Mouse (Mus musculus) lung, embryonic 16.5 days (tissue): ENCODE data around the gene Cobl. TPM values are rescaled to one million over a fixed set of nuclear protein-coding genes. Genes with fewer than 3 reads are reported as not detected.

Experiments used
- ATAC-seq: fragments of 200-750 bp; cut with Nextera tagmentation; 2 replicates; pipeline ENCODE4 v1.8.0; 2017; ENCODE audit warnings: low read depth, mild to moderate bottlenecking, moderate library complexity
- H3K27ac ChIP-seq: fragments of 300-500 bp; sonication (generic); 2 replicates; pipeline ENCODE4 v1.5.1; 2014; ENCODE audit warnings: mild to moderate bottlenecking, control low read depth, low read length
- H3K27me3 ChIP-seq: fragments of 300-500 bp; sonication (generic); 2 replicates; pipeline ENCODE4 v1.6.1; 2014; ENCODE audit warnings: low read depth, low read length, mixed read lengths; ENCODE audit not compliant: control insufficient read depth, insufficient read depth
- H3K36me3 ChIP-seq: fragments of 300-500 bp; sonication (generic); 2 replicates; pipeline ENCODE4 v1.6.1; 2014; ENCODE audit warnings: low read length; ENCODE audit not compliant: control insufficient read depth, insufficient read depth
- H3K4me1 ChIP-seq: fragments of 300-500 bp; sonication (generic); replicated peaks from 2 replicates; pipeline ENCODE4 v1.6.1; 2014; ENCODE audit warnings: low read length, mixed read lengths; ENCODE audit not compliant: control insufficient read depth, insufficient read depth
- H3K4me2 ChIP-seq: fragments of 300-500 bp; sonication (generic); 2 replicates; pipeline ENCODE4 v1.6.1; 2014; ENCODE audit warnings: low read depth, low read length, control low read depth
- H3K4me3 ChIP-seq: fragments of 300-500 bp; sonication (generic); 2 replicates; pipeline ENCODE4 v1.5.1; 2014; ENCODE audit warnings: mild to moderate bottlenecking, low read length, control low read depth
- H3K9ac ChIP-seq: fragments of 300-500 bp; sonication (generic); 2 replicates; pipeline ENCODE4 v1.6.1; 2014; ENCODE audit warnings: low read length, control low read depth
- H3K9me3 ChIP-seq: fragments of 300-500 bp; sonication (generic); 2 replicates; pipeline ENCODE4 v1.6.1; 2016; ENCODE audit warnings: low read length; ENCODE audit not compliant: control insufficient read depth
- WGBS: fragments of 180-500 bp; shearing (Covaris S2); extraction: QIAGEN DNeasy Blood & Tissue Kit; methylation state at CpG from one replicate; pipeline ENCODE4 v1.1.7; 2014; 5-methylcytosine and 5-hydroxymethylcytosine counted together
- polyA plus RNA-seq: library from polyadenylated mRNA; unstranded; fragments of >200 nt; fragmentation: Nextera tagmentation; extraction: Ambion mirVana; gene quantifications from 2 replicates; pipeline ENCODE4 v1.2.1, GENCODE M21; 2015

Cobl gene
- polyA plus RNA-seq, 1 experiment from 2014 or later = 12.4 TPM

DNA sequence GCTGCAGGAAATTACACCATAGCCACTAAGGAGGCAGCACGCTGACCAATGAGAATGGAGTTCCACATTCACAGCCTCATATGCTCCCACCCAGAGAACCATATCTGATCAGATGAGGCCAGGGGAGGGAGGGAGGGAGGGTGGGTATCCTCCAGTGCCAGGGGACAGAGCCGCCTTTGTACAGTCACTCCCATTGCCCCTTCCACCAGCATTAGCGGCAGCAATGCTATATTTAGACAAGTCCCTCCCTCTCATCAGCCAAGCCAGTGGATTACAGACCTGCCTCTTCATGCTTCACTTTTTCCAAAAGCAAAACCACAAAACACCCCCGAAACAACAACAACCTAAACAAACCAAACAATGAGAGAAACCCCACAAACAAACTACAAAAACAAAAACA, 30.2 kb downstream of the Cobl start:
- Histone ChIP-seq H3K4me2 (no peak overlapping the region), H3K27me3 (no peaks in the 10 kb centered on the region), H3K9me3 (no peaks in the 10 kb centered on the region), H3K4me3 (no peak overlapping the region), H3K9ac (no peak overlapping the region), H3K27ac (no peak overlapping the region), H3K4me1 (peaks cover 28% of the 10 kb centered on the region), H3K36me3 (no peaks in the 10 kb centered on the region)
- no peak; the same call in 1 of the 2 replicates for ATAC-seq
- 42% methylated on average over 4 of the region's 4 CpGs for WGBS

DNA sequence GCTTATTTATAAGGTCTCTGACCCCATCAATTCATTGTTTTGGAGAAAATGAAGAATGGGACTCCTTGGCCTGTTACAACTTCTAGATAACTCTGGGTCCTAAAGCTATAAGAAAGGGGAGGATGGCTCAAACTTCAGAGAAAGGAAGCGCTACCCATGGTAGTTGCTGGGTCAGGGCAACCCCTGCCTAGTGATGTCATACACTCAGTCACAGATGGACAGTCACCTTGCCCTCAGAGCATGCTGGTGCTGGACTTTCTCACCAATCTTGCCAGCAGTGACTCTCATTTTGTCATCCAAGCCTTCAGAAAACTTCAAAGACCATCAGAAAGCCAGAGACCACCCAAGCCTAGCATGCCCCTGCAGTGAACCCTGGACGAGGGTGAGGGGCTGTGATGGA, 32.8 kb downstream of the Cobl start:
- H3K4me2 ChIP-seq = no peak overlapping the region
- 79% methylated on average over 2 of the region's 2 CpGs for WGBS
- no peak overlapping the region for H3K9ac ChIP-seq
- H3K9me3 ChIP-seq = no peaks in the 10 kb centered on the region
- H3K4me3 ChIP-seq = no peak overlapping the region
- no peaks in the 10 kb centered on the region for H3K36me3 ChIP-seq
- H3K27ac ChIP-seq = no peak overlapping the region
- H3K4me1 ChIP-seq = peaks cover 32% of the 10 kb centered on the region
- ATAC-seq = no peak
- no peaks in the 10 kb centered on the region for H3K27me3 ChIP-seq

DNA sequence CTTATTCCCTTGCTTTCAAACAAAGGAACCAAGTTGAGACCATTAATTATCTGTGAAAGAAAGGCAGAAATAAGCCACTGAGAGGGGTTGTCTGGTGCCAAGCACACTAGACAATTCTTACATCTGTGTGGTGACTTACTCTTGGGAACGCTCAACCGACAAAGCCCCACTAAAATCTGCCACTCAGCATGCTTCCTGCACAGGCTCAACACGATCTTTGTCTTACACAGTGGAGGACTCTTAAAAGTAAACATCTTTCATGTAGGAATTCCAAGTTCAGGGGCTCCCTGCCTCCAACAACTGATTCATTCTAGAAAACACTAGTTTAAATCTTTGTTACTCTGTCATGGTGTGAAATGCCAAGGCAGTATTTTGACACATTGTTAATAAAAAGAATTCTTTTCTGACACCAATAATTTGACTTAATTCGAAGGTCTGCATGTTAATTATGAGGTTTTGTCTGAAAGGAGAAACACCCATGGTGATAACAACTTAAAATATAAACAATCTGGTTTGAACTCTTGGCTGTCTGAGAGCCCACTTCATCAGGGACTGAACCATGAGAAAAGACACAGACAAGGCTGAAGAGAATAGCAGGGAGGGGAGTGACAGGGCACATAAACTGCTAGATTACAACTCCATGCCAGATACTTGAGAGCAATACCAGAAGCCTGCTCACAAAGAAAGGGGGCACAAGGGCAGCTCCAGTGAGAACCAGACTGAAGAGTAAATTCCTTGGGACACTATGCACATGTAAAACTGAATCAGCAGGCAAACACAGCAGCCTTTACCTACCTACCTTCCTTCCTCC, 34.3 kb downstream of the Cobl start:
- 4% methylated on average over 4 of the region's 4 CpGs for WGBS

DNA sequence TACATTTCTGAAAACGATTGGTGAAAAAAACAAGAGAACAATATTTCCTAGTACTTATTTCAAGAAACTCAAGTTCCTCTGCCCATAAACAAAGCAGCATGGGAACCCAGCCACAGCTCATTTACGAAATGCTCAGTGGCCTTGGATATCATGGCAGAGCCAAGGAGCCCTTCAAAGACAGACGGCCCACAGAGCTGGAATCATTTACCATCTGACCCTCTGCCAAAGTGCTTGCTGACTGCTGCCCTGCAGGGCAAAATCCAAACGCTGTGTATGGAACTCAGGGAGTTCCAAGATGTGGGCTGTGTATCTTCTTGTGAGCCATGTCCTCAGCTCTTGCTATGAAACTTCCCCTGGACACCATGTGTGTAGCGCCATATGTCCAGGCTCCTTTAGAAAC, 38.0 kb downstream of the Cobl start:
- Histone ChIP-seq H3K36me3 (no peaks in the 10 kb centered on the region), H3K27ac (no peak overlapping the region), H3K4me2 (no peak overlapping the region), H3K4me1 (peaks cover 31% of the 10 kb centered on the region), H3K4me3 (no peak overlapping the region), H3K9me3 (no peaks in the 10 kb centered on the region), H3K27me3 (no peaks in the 10 kb centered on the region), H3K9ac (no peak overlapping the region)
- WGBS = 65% methylated on average over 5 of the region's 5 CpGs
- ATAC-seq = no peak

More for the DNA sequence above, 34.3 kb downstream of the Cobl start:
- Histone ChIP-seq H3K4me1 (peaks cover 34% of the 10 kb centered on the region), H3K9ac (no peak overlapping the region), H3K4me2 (no peak overlapping the region), H3K36me3 (no peaks in the 10 kb centered on the region), H3K4me3 (no peak overlapping the region), H3K27ac (peak overlapping the region; percentile 88), H3K9me3 (no peaks in the 10 kb centered on the region), H3K27me3 (no peaks in the 10 kb centered on the region)
- peak; percentile 88 for ATAC-seq

DNA sequence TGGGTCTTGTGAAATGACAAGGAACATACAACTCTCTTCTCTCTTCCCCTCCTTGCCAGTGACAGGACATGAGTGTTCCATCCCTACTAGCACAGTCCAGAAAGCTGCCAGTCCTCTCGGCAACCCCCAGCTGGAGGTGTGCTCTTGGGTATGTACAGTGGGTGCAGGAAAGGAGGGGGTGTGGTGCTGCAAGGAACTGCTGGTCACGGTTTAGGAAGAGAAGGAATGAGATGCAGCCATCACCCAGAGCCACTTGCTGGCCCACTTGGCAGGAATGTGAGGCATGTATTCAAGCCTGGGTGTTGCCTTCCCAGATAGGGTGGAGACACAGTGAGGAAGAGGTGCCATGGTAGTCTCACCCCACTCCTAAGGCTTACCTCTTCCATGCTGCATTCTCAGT, 40.6 kb downstream of the Cobl start:
- H3K36me3 ChIP-seq = no peaks in the 10 kb centered on the region

DNA sequence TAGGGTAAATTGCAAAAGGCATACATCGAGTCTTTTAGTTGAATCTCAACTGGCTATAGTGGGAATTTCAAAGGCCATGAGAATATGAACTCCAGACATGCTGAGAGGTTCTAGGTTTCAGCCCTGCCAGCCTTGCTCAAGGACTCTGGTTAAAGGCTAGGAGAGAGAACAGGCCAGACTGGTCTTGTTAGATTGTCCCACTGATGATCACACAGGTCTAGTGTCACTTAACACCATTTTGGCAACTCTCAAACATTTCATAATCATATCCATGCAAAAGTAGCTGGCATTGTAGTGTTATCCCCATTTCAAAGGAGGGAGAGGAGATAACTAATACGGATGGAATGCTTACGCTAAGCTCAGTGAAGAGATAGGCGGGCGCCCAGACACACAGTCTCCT, 43.6 kb downstream of the Cobl start:
- H3K4me3 ChIP-seq = no peak overlapping the region
- no peaks in the 10 kb centered on the region for H3K27me3 ChIP-seq
- WGBS = 42% methylated on average over 5 of the region's 5 CpGs
- peak overlapping the region; percentile 9; the same call in 1 of the 2 replicates for H3K27ac ChIP-seq
- peaks cover 19% of the 10 kb centered on the region for H3K4me1 ChIP-seq
- no peak overlapping the region for H3K4me2 ChIP-seq
- peak; percentile 59; the same call in 1 of the 2 replicates for ATAC-seq
- no peaks in the 10 kb centered on the region for H3K9me3 ChIP-seq
- H3K9ac ChIP-seq = no peak overlapping the region
- no peaks in the 10 kb centered on the region for H3K36me3 ChIP-seq

More for the DNA sequence above, 40.6 kb downstream of the Cobl start:
- Histone ChIP-seq H3K4me3 (no peak overlapping the region), H3K27me3 (no peaks in the 10 kb centered on the region), H3K9me3 (no peaks in the 10 kb centered on the region), H3K27ac (0 out of 2 replicates have a peak overlapping the region, but pooled peaks have one; percentile 31), H3K4me2 (no peak overlapping the region), H3K4me1 (peaks cover 21% of the 10 kb centered on the region), H3K9ac (no peak overlapping the region)
- WGBS = 54% methylated on average over 2 of the region's 2 CpGs
- peak; percentile 67 for ATAC-seq

DNA sequence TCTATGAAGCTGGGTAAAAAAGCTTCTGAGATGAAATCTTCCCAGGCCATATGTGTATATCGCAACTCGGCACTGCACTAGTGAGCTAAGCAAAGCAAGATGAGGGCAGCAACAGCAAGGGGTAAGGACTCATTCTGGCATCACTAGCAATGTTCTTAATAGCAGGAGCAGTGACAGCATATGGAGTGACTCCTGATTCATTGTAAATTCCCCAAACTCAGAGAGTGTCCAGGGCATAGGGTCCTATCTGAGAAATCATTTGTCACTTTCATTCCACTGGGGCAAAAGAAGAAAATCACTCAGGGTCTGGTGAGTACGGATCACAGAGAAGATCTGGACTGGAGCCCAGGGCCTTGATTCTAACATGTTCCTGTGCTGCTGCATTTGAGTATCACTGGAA, 44.6 kb downstream of the Cobl start:
- no peak for ATAC-seq
- Histone ChIP-seq H3K27ac (no peak overlapping the region), H3K4me1 (peaks cover 19% of the 10 kb centered on the region), H3K4me2 (no peak overlapping the region), H3K36me3 (no peaks in the 10 kb centered on the region), H3K27me3 (no peaks in the 10 kb centered on the region), H3K9ac (no peak overlapping the region), H3K9me3 (no peaks in the 10 kb centered on the region), H3K4me3 (no peak overlapping the region)
- WGBS = 45% methylated on average over 3 of the region's 3 CpGs

DNA sequence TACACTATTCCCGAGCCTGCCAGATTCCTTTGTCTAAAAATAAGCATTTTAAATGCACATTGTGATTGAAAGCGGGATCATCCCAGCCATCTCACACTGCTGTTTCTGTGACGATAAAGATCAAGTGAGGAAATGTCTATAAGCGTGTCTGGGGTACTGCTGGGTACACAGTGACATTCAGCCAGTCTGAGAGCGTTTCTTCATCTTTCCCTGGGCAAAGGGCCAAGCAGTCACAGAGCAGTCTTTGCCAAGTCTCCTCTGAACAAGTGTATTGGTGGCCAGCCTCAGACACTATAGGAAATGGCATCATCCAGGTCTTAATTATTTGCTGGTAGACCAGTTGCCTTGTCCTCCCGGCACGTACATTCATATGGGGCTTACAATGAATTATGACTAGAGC, 47.9 kb downstream of the Cobl start:
- H3K9ac ChIP-seq = no peak overlapping the region
- no peaks in the 10 kb centered on the region for H3K9me3 ChIP-seq
- no peaks in the 10 kb centered on the region for H3K27me3 ChIP-seq
- ATAC-seq = peak; percentile 23; the same call in 1 of the 2 replicates
- WGBS = 66% methylated on average over 7 of the region's 7 CpGs
- H3K27ac ChIP-seq = no peak overlapping the region
- no peaks in the 10 kb centered on the region for H3K36me3 ChIP-seq
- no peak overlapping the region for H3K4me3 ChIP-seq
- H3K4me2 ChIP-seq = no peak overlapping the region
- peaks cover 13% of the 10 kb centered on the region for H3K4me1 ChIP-seq

DNA sequence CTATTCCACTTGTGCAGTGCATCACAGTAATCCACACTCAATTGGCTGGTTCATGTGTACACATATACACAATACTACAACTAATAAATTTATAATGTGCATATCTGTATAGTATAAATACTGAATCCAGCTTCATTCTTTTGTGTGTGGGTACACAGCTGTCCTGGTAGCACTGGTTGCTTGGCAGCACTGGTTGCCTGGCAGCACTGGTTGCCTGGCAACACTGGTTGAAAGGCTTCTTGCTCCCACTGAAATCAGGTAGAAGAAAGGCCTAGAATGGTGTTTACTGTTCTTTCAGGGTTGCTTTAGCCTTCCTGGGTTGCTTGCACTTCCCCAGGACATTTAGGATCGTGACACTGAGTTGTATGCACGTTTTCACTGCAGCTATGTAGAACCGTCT, 49.4 kb downstream of the Cobl start:
- Histone ChIP-seq H3K36me3 (no peaks in the 10 kb centered on the region), H3K27me3 (no peaks in the 10 kb centered on the region), H3K27ac (no peak overlapping the region), H3K4me1 (peaks cover 3% of the 10 kb centered on the region; the same call in 1 of the 2 replicates), H3K9me3 (no peaks in the 10 kb centered on the region), H3K4me2 (no peak overlapping the region), H3K9ac (no peak overlapping the region), H3K4me3 (no peak overlapping the region)
- 54% methylated on average over 3 of the region's 3 CpGs for WGBS
- no peak for ATAC-seq
